Mouse (Mus musculus): ENCODE results near the gene Tecpr1.
A peak's percentile ranks its signal among the peaks of the same experiment; 100 is the strongest.

The Tecpr1 gene

DNA sequence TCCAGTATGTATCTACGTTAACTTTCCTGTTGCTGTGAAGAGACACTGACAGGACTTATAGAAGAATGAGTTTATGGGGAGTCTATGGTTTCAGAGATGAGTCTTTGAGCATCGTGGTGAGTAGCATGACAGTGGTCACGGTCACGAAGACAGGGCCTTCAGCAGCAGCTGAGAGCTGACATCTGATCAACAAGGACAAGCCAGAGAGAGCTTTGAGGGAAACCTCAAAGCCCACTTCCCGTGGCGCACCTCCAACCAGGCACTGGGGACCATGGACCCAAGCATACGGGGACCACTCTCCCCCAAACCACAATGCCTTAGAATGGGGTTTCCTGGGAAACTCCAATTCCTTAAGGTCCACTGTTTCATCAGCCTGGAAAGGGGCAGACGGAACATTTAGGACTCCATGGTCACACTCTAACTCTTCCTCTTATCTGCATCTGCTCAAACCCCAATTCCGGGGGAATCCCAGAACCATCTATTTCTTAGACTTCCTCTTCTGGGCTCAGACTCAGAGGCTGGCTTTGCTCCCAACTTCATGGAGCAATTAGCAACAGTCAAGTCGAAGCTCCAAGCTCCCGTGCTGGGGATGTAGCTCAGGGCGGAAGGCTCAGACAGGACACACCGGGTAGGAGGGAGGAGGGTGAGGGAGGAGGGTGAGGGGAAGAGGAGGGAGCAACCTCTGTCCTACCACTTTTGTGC lies 28.6 kb upstream of the Tecpr1 start:
- DNase-seq: no peak

GRCm38 (mm10) chr5:144249871-144250270 lies 26.5 kb upstream of the Tecpr1 start:
- no peak for DNase-seq

GRCm38 (mm10) chr5:144247906-144248585 lies 24.6 kb upstream of the Tecpr1 start:
- DNase-seq: no peak

GRCm38 (mm10) chr5:144247307-144247706 lies 23.9 kb upstream of the Tecpr1 start:
- DNase-seq: no peak

DNA sequence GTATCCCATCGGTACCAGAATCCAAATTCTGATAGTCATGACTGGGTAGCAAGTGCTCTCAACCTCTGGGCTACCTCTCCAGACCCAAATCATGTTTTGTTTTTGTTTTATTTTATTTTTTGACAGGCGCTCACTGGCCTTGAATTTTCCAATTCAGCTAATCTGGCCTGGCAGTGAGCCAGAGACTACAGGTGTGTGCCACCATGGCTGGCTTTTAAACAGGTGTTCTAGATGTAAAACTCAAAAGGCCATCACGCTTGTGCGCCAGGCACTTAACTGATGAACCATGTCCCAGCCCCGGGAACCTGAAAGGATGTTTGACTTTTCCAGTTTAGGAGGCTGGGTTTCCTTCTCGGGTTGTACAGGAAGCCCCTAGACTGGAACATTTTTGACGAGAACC lies 23.3 kb upstream of the Tecpr1 start:
- no peak for DNase-seq

DNA sequence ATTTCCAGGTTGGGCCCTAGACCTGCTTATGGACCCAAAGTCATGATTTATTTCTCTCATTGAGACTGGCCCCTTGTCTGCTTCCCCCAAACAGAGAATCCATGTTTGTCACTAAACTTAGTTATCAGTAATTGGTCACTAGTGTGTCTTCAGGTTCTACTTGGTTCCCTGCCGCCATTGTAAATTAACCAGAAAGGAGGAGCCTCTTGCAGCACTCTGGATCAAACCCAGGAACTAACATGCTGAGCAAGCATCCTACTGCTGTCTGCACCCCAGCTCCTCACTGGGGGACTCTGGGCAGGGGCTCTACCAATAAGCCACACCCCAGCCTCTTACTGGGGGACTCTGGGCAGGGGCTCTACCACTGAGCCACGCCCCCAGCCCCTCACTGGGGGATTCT lies 22.2 kb upstream of the Tecpr1 start:
- DNase-seq: no peak

DNA sequence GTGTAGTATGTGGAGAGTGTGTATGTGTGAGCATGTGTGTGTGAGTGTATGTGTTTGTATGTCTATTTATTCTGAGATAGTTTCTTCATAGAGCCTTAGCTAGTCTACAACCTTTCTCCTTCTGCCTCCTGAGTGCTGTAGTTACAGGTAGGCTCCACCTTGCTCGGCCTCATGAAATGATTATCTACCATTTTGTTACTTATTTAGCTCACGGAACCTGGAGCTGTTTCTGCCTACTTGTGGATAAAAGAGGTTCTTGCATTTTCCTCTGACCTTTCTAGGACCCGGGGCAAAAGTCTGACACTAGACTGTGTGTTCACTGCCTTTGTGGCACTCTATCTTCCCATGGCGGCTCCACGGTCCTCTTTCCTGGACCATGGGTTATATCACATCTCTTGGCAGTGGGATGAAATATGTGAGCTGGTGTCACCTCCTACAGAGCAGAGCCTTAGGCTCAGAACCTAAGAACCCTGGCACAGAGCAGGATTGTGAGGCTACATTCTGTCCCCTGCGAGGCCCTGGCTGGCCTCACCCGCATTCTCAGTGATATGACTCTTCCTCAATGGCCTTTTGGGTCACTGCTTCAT lies 20.6 kb upstream of the Tecpr1 start, which contains the start of gene Bri3:
Bri3 (plus strand) TSS at position 537 of the 587 bp plus-strand sequence.
- no peak for DNase-seq

DNA sequence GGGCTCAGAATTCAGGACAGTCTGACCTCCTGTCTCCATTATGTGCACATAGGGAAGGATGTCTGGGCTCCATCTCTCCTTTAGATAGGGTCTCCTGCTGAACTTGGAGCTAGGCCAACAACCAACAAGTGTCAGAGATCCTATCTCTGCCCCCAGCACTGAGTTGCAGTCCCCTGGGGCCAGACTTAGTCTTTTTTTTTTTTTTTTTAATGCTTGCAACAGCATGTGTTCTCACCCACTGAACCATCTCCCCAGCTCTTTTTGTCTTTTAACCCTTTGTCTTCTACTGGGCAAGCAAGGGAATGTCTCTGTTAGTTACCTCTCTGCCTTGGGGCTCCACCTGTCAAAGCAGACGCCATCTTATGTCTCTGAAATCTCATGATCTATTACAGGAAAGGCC lies 15.6 kb upstream of the Tecpr1 start:
- DNase-seq: no peak

- no peak for DNase-seq
Observed at GRCm38 (mm10) chr5:144234714-144235113, 11.3 kb upstream of the Tecpr1 start.

- DNase-seq: no peak
Observed at GRCm38 (mm10) chr5:144234222-144234621, 10.8 kb upstream of the Tecpr1 start.

DNA sequence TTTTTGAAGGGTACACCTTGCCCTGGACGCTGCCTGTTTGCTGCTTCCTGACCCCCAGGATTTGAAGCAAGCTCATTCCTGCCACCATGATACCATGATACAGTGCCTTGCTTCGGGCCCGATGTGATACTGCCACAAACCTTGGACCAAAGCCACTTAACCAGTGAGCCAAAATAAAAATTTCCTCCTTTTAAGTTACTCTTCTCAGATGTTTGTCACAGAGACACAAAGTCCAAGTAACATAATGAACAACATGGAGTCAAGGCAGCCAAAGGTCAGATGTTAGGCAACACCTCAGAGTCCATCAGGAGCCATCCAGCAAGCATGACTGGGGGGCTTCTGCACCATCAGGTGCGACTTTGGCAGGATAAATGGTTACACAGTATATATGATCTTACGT lies 9.1 kb upstream of the Tecpr1 start:
- DNase-seq: no peak

DNA sequence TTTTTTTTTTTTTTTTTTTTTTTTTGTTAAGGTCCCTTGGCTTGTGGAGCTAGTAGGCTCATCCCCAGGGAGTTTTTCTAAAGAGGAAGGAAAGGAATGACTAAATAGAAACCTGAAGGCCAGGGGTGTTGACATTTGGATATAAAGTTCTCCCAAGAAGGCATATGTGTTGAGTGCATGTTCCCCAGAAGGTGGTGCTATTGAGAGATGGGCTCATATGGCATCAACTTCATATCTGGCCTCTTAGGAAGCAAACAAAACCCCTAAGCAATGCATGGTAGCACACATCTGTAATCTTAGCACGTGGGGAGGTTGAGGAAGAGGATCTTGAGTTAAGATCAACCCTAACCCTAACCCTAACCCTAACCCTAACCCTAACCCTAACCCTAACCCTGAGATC lies 8.0 kb upstream of the Tecpr1 start:
- no peak for DNase-seq

DNA sequence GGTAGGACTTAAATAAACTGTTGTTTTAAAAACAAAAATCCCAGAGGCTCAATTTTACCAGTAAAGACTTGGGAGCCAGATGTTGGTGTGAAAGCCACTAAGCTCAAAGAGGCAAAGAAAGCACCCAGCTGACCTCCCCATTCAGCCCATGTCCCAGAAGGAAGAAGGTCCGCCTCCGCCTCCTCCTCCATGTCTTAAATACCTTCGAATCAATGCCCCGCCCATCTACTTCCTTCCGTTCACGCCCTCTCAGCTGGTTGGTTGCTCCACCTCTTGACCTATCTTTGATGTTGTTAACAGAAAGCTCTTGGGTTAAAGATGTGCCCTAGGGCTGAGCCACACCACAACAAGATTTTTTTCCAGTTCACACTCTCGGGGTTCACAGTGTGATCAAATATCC lies 6.8 kb upstream of the Tecpr1 start:
- no peak for DNase-seq

DNA sequence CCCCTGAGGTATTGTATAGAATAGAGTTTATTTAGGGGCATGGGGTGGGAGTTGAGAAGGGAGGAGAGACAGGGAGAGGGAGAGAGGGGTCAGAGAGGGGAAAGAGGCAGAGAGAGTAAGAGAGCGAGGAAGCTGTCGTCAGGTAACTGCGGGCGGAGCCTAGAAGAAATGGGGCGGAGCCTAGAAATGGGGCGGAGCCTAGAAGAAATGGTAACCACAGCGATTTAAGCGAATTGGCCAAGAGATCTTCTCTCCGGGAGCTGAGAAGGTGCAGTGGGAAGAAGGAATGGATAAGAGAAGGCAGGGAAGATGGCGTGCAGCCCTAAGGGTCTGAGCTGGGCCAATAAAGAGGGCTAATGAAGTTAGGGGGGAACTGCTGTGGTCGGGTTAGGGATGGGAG lies 2.8 kb upstream of the Tecpr1 start:
- no peak for DNase-seq

- DNase-seq: peak; percentile 48
Observed at GRCm38 (mm10) chr5:144223899-144224816, 743 bp upstream of the Tecpr1 start.

- peak; percentile 91 for DNase-seq
Observed at GRCm38 (mm10) chr5:144222811-144223502, 458 bp downstream of the Tecpr1 start.

- DNase-seq: no peak
Observed at GRCm38 (mm10) chr5:144221305-144221704, 2.1 kb downstream of the Tecpr1 start.

GRCm38 (mm10) chr5:144219936-144220335 lies 3.5 kb downstream of the Tecpr1 start:
- DNase-seq: no peak

GRCm38 (mm10) chr5:144219306-144219705 lies 4.1 kb downstream of the Tecpr1 start:
- no peak for DNase-seq

DNA sequence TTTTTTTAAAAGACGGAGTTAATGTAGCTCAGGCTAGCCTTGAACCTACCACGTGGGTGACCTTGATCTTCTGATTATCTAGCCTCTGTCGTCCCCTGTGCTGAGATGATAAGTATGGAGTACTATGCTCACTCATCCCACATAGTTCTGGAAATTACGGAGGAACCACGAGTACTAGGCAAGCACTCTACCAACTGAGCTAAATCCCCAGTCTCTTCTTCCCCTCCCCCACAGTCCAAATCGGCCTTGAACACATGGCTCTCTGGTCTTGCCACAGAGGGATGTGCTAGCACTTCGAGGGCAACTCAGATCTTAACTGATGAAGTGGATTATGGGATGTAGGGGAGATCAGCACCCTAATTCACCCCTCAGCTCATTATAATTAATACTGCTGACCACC lies 5.4 kb downstream of the Tecpr1 start:
- peak; percentile 13 for DNase-seq

DNA sequence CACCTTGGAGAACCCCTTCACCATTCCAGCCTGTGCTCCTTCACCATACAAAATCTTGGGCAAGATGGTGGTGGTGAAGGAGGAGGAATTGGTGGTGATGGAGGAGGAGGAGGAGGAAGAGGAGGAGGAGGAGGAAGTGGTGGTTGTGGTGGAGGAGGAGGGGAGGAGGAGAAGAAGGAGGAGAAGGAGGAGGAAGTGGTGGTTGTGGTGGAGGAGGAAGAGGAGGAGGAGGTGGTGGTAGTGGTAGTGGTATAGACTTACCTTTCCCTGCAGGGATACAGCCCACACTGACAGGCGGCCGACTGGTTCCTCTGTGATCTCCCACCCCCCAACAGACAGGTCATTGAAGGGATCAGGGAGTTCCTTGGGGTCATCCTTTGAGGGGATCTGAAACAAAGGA lies 7.4 kb downstream of the Tecpr1 start:
- peak; percentile 12 for DNase-seq

DNA sequence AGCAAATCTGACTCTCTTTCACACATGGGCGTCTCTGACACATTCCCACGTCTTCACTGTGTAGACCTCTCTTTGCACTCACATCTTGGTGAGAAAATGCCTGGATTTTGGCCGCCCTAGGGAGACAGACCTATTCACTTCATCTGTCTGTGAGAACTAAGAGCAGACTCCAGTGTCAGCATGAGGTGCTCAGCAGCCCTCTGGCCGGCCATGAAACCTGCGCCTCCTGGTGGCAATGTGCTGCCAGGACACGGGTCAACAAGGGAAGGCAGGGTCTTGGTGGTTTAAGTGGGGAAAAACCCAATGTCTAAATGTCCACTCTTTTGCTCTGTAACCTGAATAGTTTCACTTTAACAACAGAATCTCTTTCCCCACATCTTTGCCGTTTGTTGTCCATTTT lies 9.0 kb downstream of the Tecpr1 start:
- peak; percentile 58 for DNase-seq

- DNase-seq: peak; percentile 58
Observed at GRCm38 (mm10) chr5:144207478-144207877, 15.9 kb downstream of the Tecpr1 start.
